Mouse (Mus musculus): ENCODE data around the gene Uck1. TPM values are rescaled to one million over a fixed set of nuclear protein-coding genes. Genes with fewer than 3 reads are reported as not detected.

Uck1 gene
- polyA plus RNA-seq, 1 experiment = 47.7 TPM

DNA sequence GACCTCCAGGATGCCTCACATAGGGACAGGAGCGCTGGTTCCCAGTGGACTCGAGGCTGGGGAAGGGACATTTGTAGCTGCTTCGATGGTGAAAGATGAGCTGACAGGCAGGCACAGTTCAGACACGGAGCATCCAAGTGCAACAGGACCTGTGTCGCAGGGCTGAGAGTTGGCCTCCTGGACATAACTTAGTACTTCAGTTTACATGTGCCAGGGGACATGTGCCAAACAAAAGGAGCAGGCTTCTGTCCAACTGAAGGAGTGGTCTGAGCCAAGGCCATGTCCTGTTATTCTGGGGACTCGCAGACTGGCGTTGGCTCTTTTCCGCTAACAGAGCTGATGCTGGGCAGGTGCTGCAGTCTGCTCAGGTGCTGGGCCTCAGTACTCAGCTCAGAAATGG, 34.4 kb upstream of the Uck1 start:
- H3ac ChIP-seq (ENCODE audit: control insufficient read depth, insufficient read length, low read depth) = no peak overlapping the region
- no peak overlapping the region for H3K4me3 ChIP-seq (ENCODE audit: insufficient read depth, poor library complexity, severe bottlenecking)
- no peak for TF ChIP-seq CTCF (IDR thresholded peaks at IDR 0.05; ENCODE audit: control insufficient read depth, insufficient read depth, insufficient read length)
- no peak for TF ChIP-seq MAX (IDR thresholded peaks at IDR 0.05)
- no peak for TF ChIP-seq USF1 (IDR thresholded peaks at IDR 0.05; ENCODE audit: low read depth)
- no peak for TF ChIP-seq CEBPB (IDR thresholded peaks at IDR 0.05; ENCODE audit: low read depth)
- no peak for TF ChIP-seq MYOG (IDR thresholded peaks at IDR 0.05; ENCODE audit: control insufficient read depth, extremely low read depth, insufficient read length)
- TF ChIP-seq FOSL1 (IDR thresholded peaks at IDR 0.05; ENCODE audit: insufficient read depth, low read length, poor library complexity, severe bottlenecking) = no peak
- TF ChIP-seq MYOD1 (IDR thresholded peaks at IDR 0.05; ENCODE audit: control insufficient read depth, insufficient read length, low read depth) = no peak
- H3K79me2 ChIP-seq (ENCODE audit: control insufficient read depth, insufficient read depth) = peaks cover 27% of the 10 kb centered on the region
- peaks cover 30% of the 10 kb centered on the region for H3K36me3 ChIP-seq (ENCODE audit: control insufficient read depth, insufficient read depth)
- no peaks in the 10 kb centered on the region for H3K27me3 ChIP-seq (ENCODE audit: control insufficient read depth, insufficient read depth, insufficient read length)
- peaks cover 15% of the 10 kb centered on the region for H3K79me3 ChIP-seq (ENCODE audit: low read depth)

DNA sequence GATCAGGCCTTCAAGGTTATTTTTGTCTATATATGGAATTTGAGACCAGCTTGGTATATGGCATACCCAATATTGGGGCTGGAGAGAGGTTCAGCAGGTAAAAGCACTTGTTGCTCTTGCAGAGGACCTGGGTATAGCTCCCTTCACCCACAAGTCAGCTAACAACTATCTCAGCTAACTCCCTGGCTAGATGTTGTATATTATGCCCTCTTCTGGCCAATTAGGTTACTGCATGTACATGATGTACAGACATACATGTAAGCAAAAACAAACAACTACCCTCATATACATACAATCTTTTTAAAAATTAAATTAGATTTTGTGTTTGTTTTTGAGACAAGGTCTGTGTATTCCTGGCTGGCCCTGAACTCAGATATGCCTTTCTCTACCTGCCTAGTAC, 29.6 kb upstream of the Uck1 start:
- TF ChIP-seq MYOG (IDR thresholded peaks at IDR 0.05; ENCODE audit: control insufficient read depth, extremely low read depth, insufficient read length) = no peak
- TF ChIP-seq CTCF (IDR thresholded peaks at IDR 0.05; ENCODE audit: control insufficient read depth, insufficient read depth, insufficient read length) = peak; percentile 9
- Histone ChIP-seq H3K79me3 (ENCODE audit: low read depth) (peaks cover 45% of the 10 kb centered on the region), H3K79me2 (ENCODE audit: control insufficient read depth, insufficient read depth) (peaks cover 71% of the 10 kb centered on the region), H3K36me3 (ENCODE audit: control insufficient read depth, insufficient read depth) (peaks cover 28% of the 10 kb centered on the region), H3ac (ENCODE audit: control insufficient read depth, insufficient read length, low read depth) (no peak overlapping the region), H3K4me3 (ENCODE audit: insufficient read depth, poor library complexity, severe bottlenecking) (peak overlapping the region; percentile 91), H3K27me3 (ENCODE audit: control insufficient read depth, insufficient read depth, insufficient read length) (no peaks in the 10 kb centered on the region)

DNA sequence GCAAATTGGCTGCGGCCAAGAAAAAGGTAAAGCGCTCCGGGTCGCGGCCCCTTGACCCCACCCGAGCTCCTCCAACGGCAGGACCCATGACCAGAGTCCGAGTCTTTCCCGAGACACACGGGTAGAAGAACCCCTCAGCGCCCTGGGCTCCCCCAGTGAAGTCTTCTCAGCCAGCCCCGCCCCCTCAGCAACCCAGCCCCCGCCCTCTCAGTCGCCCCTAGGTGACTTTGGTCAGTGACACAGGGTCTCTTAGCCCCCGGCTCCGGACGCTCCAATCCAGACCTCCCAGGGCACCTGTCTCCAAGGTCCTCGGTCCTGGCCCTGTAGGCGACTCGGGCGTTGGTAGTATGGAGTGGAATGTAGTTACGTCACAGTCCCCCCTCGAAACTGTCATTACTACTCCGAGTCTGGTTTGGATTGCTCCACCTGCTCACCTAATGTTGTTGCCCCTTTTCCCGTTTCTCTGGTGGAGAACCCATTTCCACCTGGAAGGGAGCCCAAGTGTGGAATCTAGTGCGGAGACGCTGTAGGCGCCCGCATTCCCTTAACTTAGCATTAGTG, 28.5 kb upstream of the Uck1 start:
- peaks cover 46% of the 10 kb centered on the region for H3K79me3 ChIP-seq (ENCODE audit: low read depth)
- no peaks in the 10 kb centered on the region for H3K27me3 ChIP-seq (ENCODE audit: control insufficient read depth, insufficient read depth, insufficient read length)
- peak overlapping the region; percentile 78 for H3ac ChIP-seq (ENCODE audit: control insufficient read depth, insufficient read length, low read depth)
- TF ChIP-seq MYOD1 (IDR thresholded peaks at IDR 0.05; ENCODE audit: control insufficient read depth, insufficient read length, low read depth) (no peak), MAX (IDR thresholded peaks at IDR 0.05) (no peak), MYOG (IDR thresholded peaks at IDR 0.05; ENCODE audit: control insufficient read depth, extremely low read depth, insufficient read length) (no peak)
- peak overlapping the region; percentile 91 for H3K4me3 ChIP-seq (ENCODE audit: insufficient read depth, poor library complexity, severe bottlenecking)
- peaks cover 72% of the 10 kb centered on the region for H3K79me2 ChIP-seq (ENCODE audit: control insufficient read depth, insufficient read depth)
- H3K36me3 ChIP-seq (ENCODE audit: control insufficient read depth, insufficient read depth) = peaks cover 27% of the 10 kb centered on the region

DNA sequence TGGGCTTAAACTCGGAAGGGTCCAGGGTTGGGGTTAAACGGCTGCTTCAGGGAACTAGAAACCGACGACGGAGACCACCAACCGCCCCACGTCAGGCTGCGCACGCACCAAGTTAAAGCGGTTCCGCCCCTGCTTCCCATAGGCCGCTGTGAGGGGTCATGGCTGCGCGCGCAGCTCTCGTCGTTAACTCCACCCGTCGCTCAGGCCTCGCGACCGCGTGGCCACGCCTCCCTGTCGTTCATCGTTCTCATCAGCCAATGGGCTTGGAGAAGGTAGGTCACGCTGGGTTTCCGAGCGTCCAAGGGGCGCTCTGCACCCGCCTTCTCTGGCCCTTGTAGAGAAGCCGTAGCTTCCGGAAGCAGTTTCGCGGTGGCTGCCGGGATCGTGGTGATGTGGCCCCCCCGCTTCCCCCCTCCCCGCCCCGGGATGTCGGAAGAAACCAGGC, 28.0 kb upstream of the Uck1 start, which contains the start of gene Swi5:
TSS of gene Swi5 (minus strand) at position 153 of the 445 bp plus-strand sequence.
- no peaks in the 10 kb centered on the region for H3K27me3 ChIP-seq (ENCODE audit: control insufficient read depth, insufficient read depth, insufficient read length)

DNA sequence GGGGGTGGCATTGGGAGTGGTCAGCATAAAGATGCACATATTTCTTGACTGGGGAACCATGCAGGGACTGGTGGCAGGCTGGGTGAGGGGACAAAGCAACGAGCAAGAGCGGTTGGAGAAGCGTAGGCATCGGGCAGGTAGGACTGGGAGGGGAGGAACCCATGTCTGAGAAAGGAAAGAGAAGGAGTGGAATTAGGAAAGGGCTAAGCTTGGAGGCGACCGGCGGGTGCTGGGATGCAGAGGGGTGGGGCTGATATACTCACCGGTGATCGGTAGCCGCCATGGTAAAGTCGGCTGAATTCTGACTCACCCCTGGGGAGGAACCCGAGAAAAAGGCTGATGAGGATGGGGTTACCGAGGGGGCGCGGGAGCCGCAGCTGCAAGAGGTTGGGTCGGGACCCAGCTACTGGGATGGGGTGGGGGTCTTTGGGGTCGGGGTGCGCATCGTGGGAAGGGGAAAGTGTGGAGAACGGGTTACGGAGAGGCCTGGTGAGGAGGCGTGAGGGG, 27.4 kb upstream of the Uck1 start, which contains the start of gene Golga2:
TSS of gene Golga2 (plus strand) at position 51 of the 507 bp plus-strand sequence.
- Histone ChIP-seq H3K79me2 (ENCODE audit: control insufficient read depth, insufficient read depth) (peaks cover 72% of the 10 kb centered on the region), H3ac (ENCODE audit: control insufficient read depth, insufficient read length, low read depth) (peak within 1 kb of the TSS; percentile 95), H3K4me3 (ENCODE audit: insufficient read depth, poor library complexity, severe bottlenecking) (peak within 1 kb of the TSS; percentile 96), H3K27me3 (ENCODE audit: control insufficient read depth, insufficient read depth, insufficient read length) (no peaks in the 10 kb centered on the region), H3K79me3 (ENCODE audit: low read depth) (peaks cover 46% of the 10 kb centered on the region), H3K36me3 (ENCODE audit: control insufficient read depth, insufficient read depth) (peaks cover 33% of the 10 kb centered on the region)
- no peak for TF ChIP-seq CEBPB (IDR thresholded peaks at IDR 0.05; ENCODE audit: low read depth)
- no peak for TF ChIP-seq CTCF (IDR thresholded peaks at IDR 0.05; ENCODE audit: control insufficient read depth, insufficient read depth, insufficient read length)
- no peak for TF ChIP-seq FOSL1 (IDR thresholded peaks at IDR 0.05; ENCODE audit: insufficient read depth, low read length, poor library complexity, severe bottlenecking)
- no peak for TF ChIP-seq MYOD1 (IDR thresholded peaks at IDR 0.05; ENCODE audit: control insufficient read depth, insufficient read length, low read depth)
- no peak for TF ChIP-seq MYOG (IDR thresholded peaks at IDR 0.05; ENCODE audit: control insufficient read depth, extremely low read depth, insufficient read length)
- no peak for TF ChIP-seq MAX (IDR thresholded peaks at IDR 0.05)
- no peak for TF ChIP-seq USF1 (IDR thresholded peaks at IDR 0.05; ENCODE audit: low read depth)

More for the DNA sequence above, 28.0 kb upstream of the Uck1 start, which contains the start of gene Swi5:
- Histone ChIP-seq H3K79me3 (ENCODE audit: low read depth) (peaks cover 46% of the 10 kb centered on the region), H3K4me3 (ENCODE audit: insufficient read depth, poor library complexity, severe bottlenecking) (peak within 1 kb of the TSS; percentile 96), H3ac (ENCODE audit: control insufficient read depth, insufficient read length, low read depth) (peak within 1 kb of the TSS; percentile 95), H3K79me2 (ENCODE audit: control insufficient read depth, insufficient read depth) (peaks cover 72% of the 10 kb centered on the region), H3K36me3 (ENCODE audit: control insufficient read depth, insufficient read depth) (peaks cover 29% of the 10 kb centered on the region)
- TF ChIP-seq CEBPB (IDR thresholded peaks at IDR 0.05; ENCODE audit: low read depth) = no peak
- peak; percentile 61 for TF ChIP-seq MAX (IDR thresholded peaks at IDR 0.05)
- TF ChIP-seq CTCF (IDR thresholded peaks at IDR 0.05; ENCODE audit: control insufficient read depth, insufficient read depth, insufficient read length) = no peak
- no peak for TF ChIP-seq FOSL1 (IDR thresholded peaks at IDR 0.05; ENCODE audit: insufficient read depth, low read length, poor library complexity, severe bottlenecking)
- peak; percentile 87 for TF ChIP-seq USF1 (IDR thresholded peaks at IDR 0.05; ENCODE audit: low read depth)
- no peak for TF ChIP-seq MYOG (IDR thresholded peaks at IDR 0.05; ENCODE audit: control insufficient read depth, extremely low read depth, insufficient read length)
- no peak for TF ChIP-seq MYOD1 (IDR thresholded peaks at IDR 0.05; ENCODE audit: control insufficient read depth, insufficient read length, low read depth)

DNA sequence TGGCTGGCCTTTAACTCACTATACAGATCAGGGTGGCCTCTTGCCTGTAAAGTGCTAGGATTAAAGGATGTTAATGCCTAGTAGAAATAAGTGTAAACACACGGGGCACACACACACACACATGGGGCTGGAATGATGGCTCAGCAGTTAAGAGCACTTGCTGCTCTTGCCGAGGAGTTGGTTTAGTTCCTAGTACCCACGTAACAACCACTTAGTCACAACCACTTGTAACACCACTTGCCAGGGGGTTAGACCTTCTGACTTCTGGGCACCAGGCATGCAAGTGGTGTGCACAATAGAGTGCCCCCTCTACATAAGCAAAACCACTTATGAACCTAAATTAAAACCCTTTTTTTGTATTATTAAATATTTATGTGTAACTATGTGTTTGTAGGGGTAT, 24.0 kb upstream of the Uck1 start:
- H3K79me3 ChIP-seq (ENCODE audit: low read depth) = peaks cover 28% of the 10 kb centered on the region
- H3K36me3 ChIP-seq (ENCODE audit: control insufficient read depth, insufficient read depth) = peaks cover 66% of the 10 kb centered on the region
- H3ac ChIP-seq (ENCODE audit: control insufficient read depth, insufficient read length, low read depth) = no peak overlapping the region

More for the DNA sequence above, 24.0 kb upstream of the Uck1 start:
- no peaks in the 10 kb centered on the region for H3K27me3 ChIP-seq (ENCODE audit: control insufficient read depth, insufficient read depth, insufficient read length)
- H3K79me2 ChIP-seq (ENCODE audit: control insufficient read depth, insufficient read depth) = peaks cover 49% of the 10 kb centered on the region
- H3K4me3 ChIP-seq (ENCODE audit: insufficient read depth, poor library complexity, severe bottlenecking) = no peak overlapping the region
- no peak for TF ChIP-seq CTCF (IDR thresholded peaks at IDR 0.05; ENCODE audit: control insufficient read depth, insufficient read depth, insufficient read length)
- no peak for TF ChIP-seq MYOG (IDR thresholded peaks at IDR 0.05; ENCODE audit: control insufficient read depth, extremely low read depth, insufficient read length)
- no peak for TF ChIP-seq MAX (IDR thresholded peaks at IDR 0.05)
- no peak for TF ChIP-seq CEBPB (IDR thresholded peaks at IDR 0.05; ENCODE audit: low read depth)
- no peak for TF ChIP-seq MYOD1 (IDR thresholded peaks at IDR 0.05; ENCODE audit: control insufficient read depth, insufficient read length, low read depth)
- TF ChIP-seq USF1 (IDR thresholded peaks at IDR 0.05; ENCODE audit: low read depth) = no peak
- TF ChIP-seq FOSL1 (IDR thresholded peaks at IDR 0.05; ENCODE audit: insufficient read depth, low read length, poor library complexity, severe bottlenecking) = no peak
